Mouse (Mus musculus): Measurements from ENCODE around the gene Nutm1. TPM values are rescaled to one million over a fixed set of nuclear protein-coding genes. Genes with fewer than 3 reads are reported as not detected.

Gene Nutm1
- total and polyA plus RNA-seq, 3 experiments: 0.04 to 0.13 TPM; not detected in 1

DNA sequence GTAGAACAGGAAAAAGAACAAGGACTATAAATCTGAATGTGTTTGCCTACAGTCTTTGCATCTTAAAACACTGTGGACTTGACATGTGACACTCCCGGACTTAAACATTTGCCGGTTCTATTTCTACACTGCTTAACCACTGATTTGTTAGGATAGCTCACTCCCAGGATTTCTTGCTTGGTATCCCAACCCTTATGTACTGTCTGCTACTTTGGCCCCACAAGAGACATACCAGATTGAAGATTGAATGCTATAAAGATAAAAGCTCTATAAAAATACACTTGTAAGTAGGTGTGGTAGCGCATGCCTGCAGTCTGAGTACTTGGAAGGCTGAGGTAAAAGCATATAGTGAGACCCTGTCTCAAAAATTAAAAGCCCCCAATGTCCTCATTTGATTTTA lies 30.4 kb upstream of the Nutm1 start:
- H3K4me3 ChIP-seq (ENCODE audit: control insufficient read depth in 1 of 2, insufficient read depth in 1 of 2, low read depth in 2 of 2, low read length in 2 of 2): no peak overlapping the region
- DNase-seq (ENCODE audit: low read depth, low spot score): no peak
- no peak for TF ChIP-seq NRF1 (IDR thresholded peaks at IDR 0.05; ENCODE audit: insufficient read depth, low read depth, low read length, poor library complexity, severe bottlenecking)
- TF ChIP-seq POLR2A (IDR thresholded peaks at IDR 0.05; ENCODE audit: control insufficient read depth in 1 of 2, insufficient read depth in 1 of 2, low read depth in 1 of 2, low read length in 2 of 2, poor library complexity in 1 of 2): no peak
- TF ChIP-seq EP300 (IDR thresholded peaks at IDR 0.05; ENCODE audit: low read depth in 1 of 2, low read length in 2 of 2): no peak
- TF ChIP-seq POLR2AphosphoS5 (IDR thresholded peaks at IDR 0.05; ENCODE audit: borderline replicate concordance, low read depth, low read length): no peak
- no peak for TF ChIP-seq USF2 (IDR thresholded peaks at IDR 0.05; ENCODE audit: borderline replicate concordance in 1 of 2, insufficient read depth in 1 of 2, low read depth in 1 of 2, low read length in 2 of 2)
- TF ChIP-seq RAD21 (IDR thresholded peaks at IDR 0.05; ENCODE audit: low read depth, low read length): no peak
- TF ChIP-seq CHD2 (IDR thresholded peaks at IDR 0.05; ENCODE audit: low read length): no peak
- TF ChIP-seq TBP (IDR thresholded peaks at IDR 0.05; ENCODE audit: low read depth, low read length): no peak
- no peak for TF ChIP-seq JUND (IDR thresholded peaks at IDR 0.05; ENCODE audit: low read depth, low read length)
- TF ChIP-seq UBTF (IDR thresholded peaks at IDR 0.05; ENCODE audit: borderline replicate concordance, insufficient read depth, low read depth, low read length): no peak
- no peak for TF ChIP-seq ZKSCAN1 (IDR thresholded peaks at IDR 0.05; ENCODE audit: low read depth, low read length)
- no peak for TF ChIP-seq MXI1 (IDR thresholded peaks at IDR 0.05; ENCODE audit: low read depth, low read length)
- TF ChIP-seq CTCF (IDR thresholded peaks at IDR 0.05 in 2 of 3, conservative IDR thresholded peaks at IDR 0.05 in 1 of 3; ENCODE audit: control insufficient read depth in 1 of 3, insufficient read depth in 1 of 3, low read depth in 2 of 3, low read length in 3 of 3, poor library complexity in 1 of 3, severe bottlenecking in 1 of 3): no peak
- H3K9me3 ChIP-seq (replicated peaks; ENCODE audit: insufficient read depth, low read length): no peaks in the 10 kb centered on the region
- H3K4me1 ChIP-seq (ENCODE audit: control insufficient read depth in 1 of 2, insufficient read depth in 2 of 2, low read length in 2 of 2): peaks cover 6 to 18% of the 10 kb centered on the region in 2 experiments; a peak in 2 of 4 replicates
- no peak overlapping the region for H3K27ac ChIP-seq (ENCODE audit: control insufficient read depth, low read depth, low read length)
- H3K36me3 ChIP-seq (ENCODE audit: control insufficient read depth in 1 of 2, insufficient read depth in 2 of 2, low read length in 2 of 2): peaks cover 2 to 18% of the 10 kb centered on the region in 2 experiments; a peak in 3 of 4 replicates
- peaks cover 10% of the 10 kb centered on the region for H3K79me2 ChIP-seq (ENCODE audit: control insufficient read depth, insufficient read depth, low read length, poor library complexity)
- H3K9ac ChIP-seq (ENCODE audit: control insufficient read depth, low read depth, low read length, poor library complexity, severe bottlenecking): no peak overlapping the region
- no peaks in the 10 kb centered on the region for H3K27me3 ChIP-seq (ENCODE audit: control insufficient read depth in 1 of 2, insufficient read depth in 2 of 2, low read length in 2 of 2)

DNA sequence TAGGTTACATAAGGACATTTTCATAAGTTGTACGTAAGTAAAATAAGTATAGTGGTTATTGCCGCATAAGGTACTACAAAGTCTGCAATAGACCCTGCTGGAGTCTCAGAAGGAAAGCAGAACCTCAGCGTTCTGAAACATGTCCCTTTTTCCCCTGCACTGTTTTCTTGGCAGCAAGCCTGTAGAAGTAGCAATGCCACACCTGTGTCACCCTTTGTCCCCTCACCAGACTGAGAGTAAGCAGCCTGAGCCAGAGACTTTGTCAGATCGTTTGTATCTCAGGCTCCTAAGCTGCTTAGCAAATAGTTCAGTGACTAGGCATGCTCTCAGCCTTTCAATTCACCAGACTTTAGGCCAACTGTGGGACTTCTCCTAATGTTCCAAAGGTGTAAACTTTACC lies 28.0 kb upstream of the Nutm1 start:
- Histone ChIP-seq H3K27ac (ENCODE audit: control insufficient read depth, low read depth, low read length) (no peak overlapping the region), H3K4me3 (ENCODE audit: control insufficient read depth in 1 of 2, insufficient read depth in 1 of 2, low read depth in 2 of 2, low read length in 2 of 2) (no peak overlapping the region), H3K79me2 (ENCODE audit: control insufficient read depth, insufficient read depth, low read length, poor library complexity) (peaks cover 12% of the 10 kb centered on the region), H3K9ac (ENCODE audit: control insufficient read depth, low read depth, low read length, poor library complexity, severe bottlenecking) (no peak overlapping the region), H3K4me1 (ENCODE audit: control insufficient read depth in 1 of 2, insufficient read depth in 2 of 2, low read length in 2 of 2) (peaks cover 6 to 26% of the 10 kb centered on the region in 2 experiments; a peak in 2 of 4 replicates), H3K27me3 (ENCODE audit: control insufficient read depth in 1 of 2, insufficient read depth in 2 of 2, low read length in 2 of 2) (no peaks in the 10 kb centered on the region), H3K36me3 (ENCODE audit: control insufficient read depth in 1 of 2, insufficient read depth in 2 of 2, low read length in 2 of 2) (peaks cover 0 to 24% of the 10 kb centered on the region in 2 experiments; a peak in 2 of 4 replicates), H3K9me3 (replicated peaks; ENCODE audit: insufficient read depth, low read length) (no peaks in the 10 kb centered on the region)
- peak; percentile 67 for DNase-seq (ENCODE audit: low read depth, low spot score)
- no peak for TF ChIP-seq MEF2A (IDR thresholded peaks at IDR 0.05; ENCODE audit: extremely low read depth, insufficient replicate concordance, low read depth, low read length, poor library complexity, severe bottlenecking)
- TF ChIP-seq MAZ (IDR thresholded peaks at IDR 0.05; ENCODE audit: low read depth, low read length): no peak
- TF ChIP-seq UBTF (IDR thresholded peaks at IDR 0.05; ENCODE audit: borderline replicate concordance, insufficient read depth, low read depth, low read length): no peak
- no peak for TF ChIP-seq E2F4 (IDR thresholded peaks at IDR 0.05; ENCODE audit: borderline replicate concordance, low read depth, low read length)
- no peak for TF ChIP-seq CTCF (IDR thresholded peaks at IDR 0.05 in 2 of 3, conservative IDR thresholded peaks at IDR 0.05 in 1 of 3; ENCODE audit: control insufficient read depth in 1 of 3, insufficient read depth in 1 of 3, low read depth in 2 of 3, low read length in 3 of 3, poor library complexity in 1 of 3, severe bottlenecking in 1 of 3)
- no peak for TF ChIP-seq TBP (IDR thresholded peaks at IDR 0.05; ENCODE audit: low read depth, low read length)
- no peak for TF ChIP-seq ZNF384 (IDR thresholded peaks at IDR 0.05; ENCODE audit: low read depth, low read length)
- TF ChIP-seq MYC (IDR thresholded peaks at IDR 0.05; ENCODE audit: low read depth, low read length): no peak
- no peak for TF ChIP-seq MYB (IDR thresholded peaks at IDR 0.05; ENCODE audit: low read depth, low read length)
- TF ChIP-seq TCF12 (IDR thresholded peaks at IDR 0.05; ENCODE audit: low read depth, low read length): no peak
